Mouse (Mus musculus) fibroblast of lung, adult 2 months (primary cell): Measurements from ENCODE around the gene Hormad2.

Experiments
- DNase-seq: peaks from one replicate; pipeline ENCODE4 v3.0.0-alpha.2; 2011; ENCODE audit warnings: low read depth

The Hormad2 gene

GRCm38 (mm10) chr11:4440978-4441377 lies at the start of gene Hormad2:
Gene Hormad2, minus strand, starts transcription at chr11:4441105.
- DNase-seq = no peak

DNA sequence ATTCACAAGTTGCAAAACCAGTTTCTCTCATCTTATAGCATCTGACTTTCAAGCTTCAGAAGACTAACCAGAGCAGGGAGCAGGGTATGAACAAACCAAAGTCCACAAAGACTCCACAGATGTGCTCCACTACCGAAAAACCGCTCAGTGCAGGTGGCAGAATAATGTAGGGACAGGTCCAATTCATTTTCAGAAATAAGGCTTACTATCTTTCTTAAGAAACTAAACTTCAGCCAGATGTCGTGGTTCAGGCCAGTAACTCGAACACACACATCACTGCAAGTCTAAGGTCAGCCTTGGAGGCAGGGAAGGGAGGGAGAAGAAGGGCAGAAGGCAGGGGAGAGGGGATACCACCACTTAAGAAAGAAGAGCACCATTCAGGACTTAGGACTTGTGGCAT lies 48.3 kb upstream of the Hormad2 start:
- DNase-seq = no peak

GRCm38 (mm10) chr11:4488798-4489197 lies 47.9 kb upstream of the Hormad2 start:
- no peak for DNase-seq

GRCm38 (mm10) chr11:4488367-4488766 lies 47.5 kb upstream of the Hormad2 start:
- DNase-seq = no peak

DNA sequence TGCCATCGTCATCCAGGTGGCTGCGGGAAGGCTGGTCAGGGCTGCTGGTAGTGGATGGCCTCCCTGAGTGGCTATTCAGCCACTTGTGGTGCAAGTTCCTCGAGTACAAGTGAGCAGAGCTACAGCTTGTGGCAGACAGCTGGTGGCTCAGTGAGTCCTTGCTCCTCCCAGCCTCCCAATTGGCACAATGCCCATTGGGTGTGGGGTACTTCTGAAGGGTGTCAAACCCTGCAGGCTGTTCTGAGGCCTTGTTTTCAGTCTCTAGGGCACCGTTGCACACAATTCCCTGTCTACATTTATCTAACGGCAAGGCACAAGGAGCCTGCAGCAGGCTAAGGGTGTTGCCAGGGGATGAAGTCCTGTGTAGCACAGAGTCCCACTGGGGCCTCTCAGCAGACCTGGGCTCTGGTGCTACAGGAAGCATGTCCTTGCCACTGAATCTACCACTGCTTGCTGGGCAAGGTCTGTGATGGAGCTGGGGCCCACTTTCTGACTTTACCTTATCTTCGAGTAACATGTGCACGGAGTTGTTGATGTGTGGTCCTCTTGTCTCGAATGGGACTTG lies 46.6 kb upstream of the Hormad2 start:
- DNase-seq = no peak

- no peak for DNase-seq
Observed at GRCm38 (mm10) chr11:4484541-4484940, 43.6 kb upstream of the Hormad2 start.

DNA sequence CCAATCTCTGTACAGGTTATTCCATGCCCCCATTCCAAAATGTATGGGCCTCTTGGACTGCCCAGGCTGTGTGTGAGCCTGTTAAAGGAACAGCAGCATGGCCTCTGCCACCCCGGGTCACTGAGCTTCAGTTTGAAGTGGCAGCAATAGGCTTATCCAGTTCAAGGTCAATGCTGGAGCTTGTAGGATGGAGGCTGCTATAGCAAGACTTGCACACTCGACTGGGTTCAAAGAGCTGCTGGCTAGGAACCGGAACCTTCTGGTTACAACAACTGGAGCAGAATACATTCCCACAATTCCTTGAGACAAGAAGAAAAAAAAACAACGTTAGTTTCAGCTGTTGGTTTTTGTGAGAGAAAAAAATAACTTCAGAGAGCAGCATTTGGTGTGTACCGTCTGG lies 41.7 kb upstream of the Hormad2 start:
- no peak for DNase-seq

DNA sequence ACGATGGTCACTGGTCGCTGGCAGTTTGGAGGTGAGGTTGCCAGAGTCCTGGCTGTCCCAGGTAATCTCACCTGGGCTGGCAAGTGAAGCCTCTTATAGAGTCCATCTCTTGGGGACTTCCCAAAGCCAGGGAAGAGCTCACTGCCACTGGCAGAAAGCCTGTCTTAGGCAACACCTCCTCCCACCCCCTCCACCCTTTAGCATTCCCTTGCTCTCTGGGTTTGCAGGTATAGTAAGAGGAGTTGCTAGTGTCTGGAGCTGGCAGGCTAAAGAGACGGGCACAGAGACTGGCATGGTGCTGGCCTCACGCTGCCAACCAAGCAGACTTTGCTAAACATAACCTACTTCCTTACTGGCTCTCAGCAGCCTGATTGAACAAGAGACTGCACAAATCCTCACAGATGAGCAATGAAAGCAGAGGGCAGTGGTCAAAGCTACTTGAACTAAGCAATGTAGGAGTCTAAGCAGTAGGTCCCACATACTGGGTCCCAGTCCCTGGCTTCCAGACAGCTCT lies 35.3 kb upstream of the Hormad2 start:
- DNase-seq = no peak

- no peak for DNase-seq
Observed at GRCm38 (mm10) chr11:4472464-4473179, 31.7 kb upstream of the Hormad2 start.

- no peak for DNase-seq
Observed at GRCm38 (mm10) chr11:4471734-4472133, 30.8 kb upstream of the Hormad2 start.

DNA sequence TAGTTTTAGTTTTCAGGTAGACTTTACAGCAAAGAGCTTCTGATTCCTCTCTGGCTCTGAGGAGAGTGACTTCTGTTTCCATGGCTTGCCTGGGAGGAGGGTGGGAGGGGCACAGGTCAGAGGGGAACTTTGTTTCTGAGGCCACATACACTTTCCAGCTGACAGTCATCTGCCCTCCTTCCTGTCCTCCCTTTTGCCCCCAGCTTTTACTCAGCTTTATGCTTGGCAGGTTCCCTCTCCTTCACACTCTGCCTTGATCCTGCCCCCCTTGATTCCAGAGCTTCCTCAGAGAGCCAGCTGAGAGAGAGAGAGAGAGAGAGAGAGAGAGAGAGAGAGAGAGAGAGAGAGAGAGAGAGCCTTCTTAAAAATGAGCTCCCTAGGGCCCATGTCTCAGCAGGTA lies 30.3 kb upstream of the Hormad2 start:
- no peak for DNase-seq

DNA sequence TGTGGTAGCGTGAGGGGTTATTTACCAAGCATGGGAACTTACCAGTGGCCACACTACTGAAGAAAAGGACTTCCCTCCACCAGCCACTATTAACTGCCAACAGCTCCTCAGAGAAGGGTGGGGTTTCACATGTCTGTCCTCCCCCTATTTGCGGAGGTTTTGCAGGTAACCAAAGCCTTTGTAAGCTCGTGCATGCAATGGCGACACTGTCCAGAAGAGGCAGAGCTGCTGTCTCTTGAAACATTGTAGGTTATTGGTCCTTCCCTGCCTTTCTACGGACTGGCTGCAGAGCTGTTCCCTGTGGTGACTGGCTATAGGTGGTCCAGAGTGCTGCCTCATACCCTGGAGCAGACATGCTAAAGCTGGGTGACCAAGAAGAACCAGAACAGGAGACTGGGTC lies 28.2 kb upstream of the Hormad2 start:
- DNase-seq = no peak

DNA sequence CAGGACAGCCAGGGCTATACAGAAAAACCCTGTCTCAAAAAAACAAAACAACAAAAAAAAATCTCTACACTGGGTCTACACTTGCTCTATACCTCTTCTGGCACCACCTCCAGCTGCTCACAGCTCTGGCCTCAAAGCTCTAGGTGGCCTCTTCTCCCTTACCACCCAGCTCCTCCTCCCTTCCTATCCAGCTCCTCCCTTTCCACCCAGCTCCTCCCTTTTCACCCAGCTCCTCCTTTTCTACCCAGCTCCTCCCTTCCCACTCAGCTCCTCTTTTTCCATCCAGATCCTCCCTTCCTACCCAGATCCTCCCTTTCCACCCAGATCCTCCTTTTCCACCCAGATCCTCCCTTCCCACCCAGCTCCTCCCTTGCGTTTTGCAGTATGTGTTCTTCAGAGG lies 26.5 kb upstream of the Hormad2 start:
- no peak for DNase-seq

DNA sequence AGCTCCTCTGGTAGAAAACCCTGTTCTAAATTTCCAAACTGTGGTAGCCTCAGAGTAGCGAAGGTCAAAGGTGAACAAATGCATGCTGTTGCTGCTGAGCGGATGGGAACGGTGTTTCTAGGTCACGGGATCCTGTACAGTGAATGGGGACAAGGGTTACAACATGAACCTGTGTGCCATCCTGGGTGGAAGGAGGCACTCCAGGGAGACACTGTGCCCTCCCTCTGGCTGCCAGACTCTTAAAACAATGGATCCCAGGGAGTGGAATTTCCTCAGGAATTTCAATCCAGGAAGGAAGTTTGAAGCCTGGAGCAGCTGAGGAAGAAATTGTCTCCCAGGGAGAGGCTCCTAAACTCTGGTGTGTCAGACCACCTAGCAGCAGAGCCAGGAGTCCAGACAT lies 25.3 kb upstream of the Hormad2 start:
- DNase-seq = no peak

DNA sequence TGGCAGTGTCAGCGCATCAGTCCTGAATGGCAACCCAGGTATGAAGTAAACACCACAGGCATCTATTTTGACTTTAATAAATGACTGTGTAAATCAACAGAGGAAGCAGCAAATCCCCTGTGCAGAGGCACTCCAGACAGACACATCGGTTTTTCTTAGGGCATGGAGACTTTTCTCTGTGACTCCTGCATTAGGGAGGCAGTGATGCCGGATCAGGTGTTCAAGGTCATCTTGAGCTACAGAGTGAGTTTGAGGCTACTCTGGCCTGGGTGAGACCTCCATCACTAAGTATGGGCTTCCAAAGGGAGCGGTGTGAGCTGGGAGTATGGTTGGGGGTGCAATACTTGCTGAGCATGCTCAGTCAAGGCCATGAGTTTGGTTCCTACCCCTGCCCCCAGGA lies 23.7 kb upstream of the Hormad2 start:
- no peak for DNase-seq

GRCm38 (mm10) chr11:4464186-4464585 lies 23.3 kb upstream of the Hormad2 start:
- DNase-seq = no peak

- DNase-seq = no peak
Observed at GRCm38 (mm10) chr11:4462868-4463267, 22.0 kb upstream of the Hormad2 start.

DNA sequence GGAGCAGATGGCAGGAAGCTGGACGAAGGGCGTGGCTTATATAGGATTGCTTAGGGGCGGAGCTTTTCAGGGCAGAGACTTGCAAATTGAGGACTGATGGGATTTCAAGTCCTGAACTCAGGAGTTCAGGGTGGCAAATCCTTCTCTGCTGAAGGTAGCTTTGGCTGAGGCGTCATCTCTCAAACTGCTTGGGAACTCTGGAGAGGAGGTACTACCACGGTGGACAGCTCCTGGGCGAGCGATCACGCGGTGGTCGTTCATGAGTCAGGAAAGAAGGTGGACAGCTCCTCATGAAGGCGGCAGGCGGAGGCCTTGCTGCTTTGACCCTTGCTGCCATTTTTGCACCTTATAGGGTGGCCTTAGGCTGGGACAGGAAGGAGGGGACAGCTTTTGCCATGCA lies 20.2 kb upstream of the Hormad2 start:
- DNase-seq = no peak

- no peak for DNase-seq
Observed at GRCm38 (mm10) chr11:4460615-4461014, 19.7 kb upstream of the Hormad2 start.

- DNase-seq = no peak
Observed at GRCm38 (mm10) chr11:4454895-4455535, 14.1 kb upstream of the Hormad2 start.

- no peak for DNase-seq
Observed at GRCm38 (mm10) chr11:4452467-4453184, 11.7 kb upstream of the Hormad2 start.

DNA sequence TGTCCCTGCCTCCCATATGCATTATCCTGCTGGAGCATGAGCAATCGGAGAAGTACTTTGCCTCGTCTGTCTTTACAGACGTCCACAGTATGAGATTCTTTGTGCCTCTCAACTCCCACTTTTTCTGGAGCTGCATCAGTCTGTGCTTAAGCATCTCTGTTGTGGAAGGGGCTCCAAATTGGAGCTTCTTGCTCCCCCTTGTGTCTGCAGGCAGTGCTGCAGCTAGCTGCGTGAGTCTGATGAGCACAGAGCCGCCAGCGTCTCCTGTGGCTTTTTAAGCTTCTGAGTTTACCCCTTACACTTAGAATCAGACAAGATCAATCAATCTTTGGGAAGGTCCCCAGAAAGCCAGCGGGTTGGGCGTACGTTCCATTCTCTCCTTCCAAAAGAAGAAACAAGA lies 10.2 kb upstream of the Hormad2 start:
- no peak for DNase-seq
